Mouse (Mus musculus) cerebellum, postnatal 25 days (tissue): ENCODE data around the gene Tmem163.

Experiments
- DNase-seq, 2 experiments: peaks; one replicate each; pipeline ENCODE4 v3.0.0; 2021; ENCODE audit warnings: mixed read lengths in 2 of 2

Gene Tmem163

DNA sequence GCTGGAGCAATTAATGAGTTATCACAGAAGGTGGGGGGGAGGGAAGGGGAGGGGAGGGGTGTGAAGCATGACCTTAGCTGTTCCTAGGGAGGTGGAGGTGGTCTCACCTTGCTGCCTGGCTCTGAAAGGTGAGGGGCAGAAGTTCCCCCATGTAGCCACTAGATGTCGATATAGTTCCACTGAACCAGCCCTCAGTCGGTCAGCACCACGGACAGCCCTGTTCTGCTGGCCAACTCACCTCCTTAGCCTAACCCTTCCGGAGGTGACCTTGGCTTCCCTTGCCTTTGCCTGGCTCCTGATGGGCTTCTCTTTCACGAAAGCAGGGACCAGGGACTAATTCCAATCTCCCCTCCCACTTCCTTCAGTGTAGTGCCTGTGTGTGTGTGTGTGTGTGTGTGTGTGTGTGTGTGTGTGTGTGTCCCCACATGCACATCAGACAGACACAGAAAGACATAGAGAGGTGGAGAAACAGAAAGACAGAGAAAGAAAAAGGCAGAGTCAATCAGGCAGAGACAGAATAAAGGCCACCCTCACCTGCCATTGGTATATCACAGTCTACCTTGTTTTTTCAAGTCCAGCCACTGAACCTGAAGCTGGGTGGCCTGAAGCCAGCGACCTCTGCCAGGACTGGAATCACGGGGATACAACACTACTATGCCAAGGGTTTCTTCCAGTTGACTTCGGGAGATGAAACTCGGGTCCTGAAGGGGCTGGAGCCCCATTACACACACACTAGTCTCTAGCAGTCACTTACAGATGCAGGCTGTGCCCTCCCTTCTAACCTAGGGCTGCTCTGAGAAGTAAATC, 182.4 kb downstream of the Tmem163 start:
- DNase-seq, result peak; percentile 76 to 82

DNA sequence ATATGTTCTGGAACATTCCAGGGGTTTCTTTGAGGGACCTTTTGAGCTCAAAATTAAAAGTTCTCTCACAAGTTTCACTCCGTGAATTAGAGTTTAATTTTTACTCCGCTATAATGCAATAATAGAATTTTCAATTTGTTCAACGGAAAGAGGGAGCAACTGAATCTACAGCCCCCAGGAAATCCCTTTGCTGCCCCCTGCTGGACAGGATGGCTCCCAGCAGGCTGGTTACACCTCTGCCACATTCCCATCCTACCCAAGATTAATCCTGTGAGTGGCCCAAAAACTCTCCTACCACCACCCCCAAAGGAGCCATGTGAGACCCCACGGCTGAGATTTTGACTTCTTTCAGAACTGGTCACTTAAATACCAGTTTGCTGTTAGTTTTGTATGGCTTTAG, 192.2 kb downstream of the Tmem163 start:
- DNase-seq, result peak; percentile 49 to 72

DNA sequence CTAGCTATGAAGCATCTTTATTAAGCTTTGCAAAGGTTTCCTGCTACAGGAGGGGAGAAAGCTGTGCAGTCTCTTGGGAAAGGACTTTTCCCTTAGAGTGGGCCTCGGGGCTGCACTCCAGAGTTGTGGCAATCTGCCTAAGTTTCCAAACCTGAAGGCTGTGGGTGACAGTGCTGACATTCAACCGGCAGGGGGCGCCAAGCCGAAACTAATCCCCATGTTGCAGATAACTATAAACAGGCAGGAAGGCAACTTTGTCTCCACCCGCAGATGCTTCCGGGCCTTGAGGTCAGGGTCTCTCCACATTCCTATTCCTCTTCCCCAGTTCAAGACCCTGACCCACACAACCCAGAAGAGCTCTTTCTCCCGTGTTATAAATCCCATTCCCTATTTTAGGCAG, 194.5 kb downstream of the Tmem163 start:
- peak; percentile 74 to 83 for DNase-seq

DNA sequence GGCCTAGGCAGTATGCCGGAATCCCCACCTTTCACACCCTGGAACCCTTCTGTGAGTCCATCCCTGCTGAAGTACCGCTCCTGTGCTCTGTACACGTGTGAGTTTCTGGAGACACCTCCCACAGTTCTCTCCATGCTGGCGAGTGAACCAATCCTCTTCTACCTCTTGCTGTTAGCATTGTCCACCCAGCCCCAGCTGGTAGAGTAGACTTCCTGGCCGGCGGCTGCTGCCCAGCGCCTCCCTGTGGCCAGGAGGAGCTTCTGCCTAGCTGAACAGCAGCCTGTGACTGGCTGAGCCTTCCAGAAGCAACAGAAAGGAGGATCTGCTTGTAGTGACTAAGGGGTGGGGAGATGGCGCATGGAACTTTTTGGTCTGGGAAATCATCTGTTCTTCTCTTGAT, 195.2 kb downstream of the Tmem163 start:
- peak; percentile 29 to 42 for DNase-seq

DNA sequence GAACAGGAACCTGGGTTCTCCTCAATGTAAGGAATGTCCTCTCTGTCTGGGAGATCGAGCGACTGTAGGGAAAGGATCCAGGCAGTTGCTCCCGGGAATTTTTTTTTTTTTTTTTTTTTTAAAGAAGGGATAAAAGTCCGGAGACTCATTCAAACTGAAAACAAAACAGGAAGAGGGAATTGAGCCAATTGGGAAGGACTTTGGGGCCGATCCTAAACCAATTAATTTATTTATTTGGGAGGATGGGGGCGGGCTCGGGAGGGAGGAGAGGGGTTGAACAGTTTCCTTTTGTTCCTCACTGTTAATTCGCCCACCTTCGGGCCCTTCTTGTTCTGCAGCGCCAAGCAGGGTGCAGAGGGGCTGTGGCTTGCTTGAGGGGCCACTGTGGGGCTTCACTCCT, 196.4 kb downstream of the Tmem163 start:
- DNase-seq, result no peak

DNA sequence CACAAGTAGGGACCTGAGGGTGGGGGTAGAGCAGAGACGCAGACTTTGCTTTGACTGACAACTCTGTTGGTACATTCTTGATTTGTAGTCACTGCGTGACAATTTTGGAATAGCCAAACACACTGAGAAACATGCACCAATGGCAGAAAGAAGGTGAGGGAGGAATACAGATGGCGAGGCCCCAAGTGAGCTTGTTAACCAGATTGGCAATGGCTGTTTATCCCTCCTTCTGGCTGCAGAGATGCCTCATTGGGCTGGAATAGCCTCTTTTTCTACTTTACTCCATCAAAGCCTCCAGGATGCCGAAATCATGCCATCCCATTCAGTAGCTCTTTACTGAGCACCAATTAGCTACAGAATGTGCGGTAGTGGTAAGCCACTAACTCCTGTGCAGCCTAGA, 203.6 kb downstream of the Tmem163 start:
- DNase-seq, result no peak

DNA sequence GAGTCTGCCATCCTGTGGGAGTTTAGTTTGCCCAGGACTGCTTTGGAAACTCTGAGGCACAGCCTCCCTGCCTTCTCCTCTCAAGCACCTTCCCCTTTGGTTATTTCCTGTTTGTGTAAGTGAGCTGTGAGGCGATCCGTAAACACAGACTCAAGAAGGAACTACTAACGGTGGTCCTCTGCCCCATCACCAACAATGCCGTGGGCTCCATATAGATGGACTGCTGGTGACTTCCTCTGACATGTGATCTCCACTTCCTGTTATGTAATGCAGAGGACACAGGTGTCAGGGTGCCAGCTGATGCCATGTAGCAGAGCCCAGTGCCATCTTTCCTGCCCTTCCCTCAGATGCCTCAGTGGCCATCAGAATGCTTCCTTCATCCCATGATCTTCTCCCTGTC, 209.2 kb downstream of the Tmem163 start:
- DNase-seq, result no peak

DNA sequence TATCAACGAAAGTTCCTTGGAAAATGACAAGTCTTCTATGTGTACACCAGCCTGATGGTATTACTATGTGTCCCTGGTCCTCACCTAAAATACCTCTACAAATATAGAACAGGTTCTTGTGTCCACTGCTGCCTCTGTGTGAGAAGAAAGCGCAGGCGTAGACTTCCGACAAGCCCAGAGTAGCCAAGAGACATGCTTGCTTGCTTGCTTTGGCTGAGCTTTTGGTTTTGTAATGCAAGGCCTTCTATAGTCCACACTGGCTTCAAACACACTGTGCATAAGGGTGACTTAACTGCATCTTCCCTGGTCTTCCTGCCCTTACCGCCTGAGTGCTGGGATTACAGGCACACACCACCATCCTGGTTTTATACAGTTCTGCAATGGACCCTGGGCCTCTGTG, 212.1 kb downstream of the Tmem163 start:
- no peak for DNase-seq

DNA sequence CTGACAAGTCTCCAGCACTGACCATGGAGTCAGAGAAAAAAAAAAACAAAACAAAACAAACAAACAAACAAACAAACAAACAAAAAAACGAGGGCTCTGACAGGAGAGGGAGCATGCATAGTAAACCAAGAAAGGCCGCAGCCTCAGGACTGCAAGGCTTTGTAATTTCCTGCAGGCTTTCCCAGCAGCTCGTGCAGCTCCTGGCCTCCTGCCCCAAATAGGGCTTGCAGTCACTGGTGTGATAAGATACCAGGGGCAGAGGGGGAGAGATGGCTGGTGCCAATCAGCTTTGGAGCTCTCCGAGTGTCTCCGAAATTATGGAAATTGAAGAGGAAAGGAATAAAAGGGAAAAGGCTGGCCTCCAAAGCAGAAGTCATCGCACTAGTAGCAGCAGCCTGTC, 214.1 kb downstream of the Tmem163 start:
- DNase-seq, result no peak

DNA sequence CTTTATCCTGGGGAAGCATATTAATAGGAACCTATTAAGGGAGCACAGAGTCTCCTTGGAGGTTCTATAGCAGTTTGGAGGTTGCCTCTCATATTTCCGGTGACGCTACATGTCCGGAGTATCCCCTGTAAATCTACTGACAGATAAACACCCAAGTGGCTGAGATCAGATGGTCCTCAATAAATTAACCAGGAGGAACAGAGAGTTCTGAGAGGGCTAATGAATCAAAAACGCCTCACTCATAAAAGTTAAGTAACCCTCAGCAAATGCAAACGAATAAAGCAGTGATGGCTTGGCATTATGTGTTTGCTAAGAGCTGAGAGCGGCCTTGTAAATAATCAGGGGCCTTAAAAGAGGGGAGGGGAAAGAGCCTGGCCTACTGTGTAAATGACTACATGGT, 215.3 kb downstream of the Tmem163 start:
- no peak for DNase-seq

DNA sequence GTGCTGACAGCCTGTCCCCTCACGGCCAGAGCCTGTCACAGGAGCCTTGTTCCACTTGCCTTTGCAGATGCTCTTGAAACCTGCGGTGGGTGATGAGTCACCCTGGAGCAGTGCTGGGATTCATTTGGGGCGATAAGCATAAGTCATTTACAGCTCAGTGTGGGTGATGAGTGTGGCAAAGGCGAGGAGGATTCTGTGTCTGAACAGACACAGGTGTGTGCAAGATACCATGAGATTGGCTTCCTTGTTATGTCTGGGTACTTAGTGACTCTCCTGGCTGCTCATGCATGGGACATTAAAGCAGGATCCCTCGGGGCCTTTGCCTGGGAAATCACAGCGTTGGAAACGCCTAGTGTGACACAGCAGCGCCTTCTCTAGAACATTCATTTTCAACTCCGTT, 218.3 kb downstream of the Tmem163 start:
- DNase-seq, result no peak

DNA sequence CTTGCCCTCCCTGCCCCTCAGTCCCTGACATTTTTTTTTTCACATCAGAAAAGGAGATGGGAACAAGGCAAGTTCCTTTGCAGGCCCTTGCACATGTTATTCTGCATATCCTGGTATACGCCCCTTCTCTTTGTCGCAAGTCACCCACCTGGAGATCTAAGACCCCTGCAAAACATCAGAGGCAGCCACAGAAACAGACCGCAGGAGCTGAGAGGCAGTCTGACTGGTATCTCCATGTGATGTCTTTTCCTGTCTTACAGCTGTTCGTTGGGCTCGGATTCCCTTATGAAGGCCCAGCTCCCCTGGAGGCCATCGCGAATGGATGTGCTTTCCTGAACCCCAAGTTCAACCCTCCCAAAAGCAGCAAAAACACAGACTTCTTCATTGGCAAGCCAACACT, 219.8 kb downstream of the Tmem163 start:
- no peak for DNase-seq

DNA sequence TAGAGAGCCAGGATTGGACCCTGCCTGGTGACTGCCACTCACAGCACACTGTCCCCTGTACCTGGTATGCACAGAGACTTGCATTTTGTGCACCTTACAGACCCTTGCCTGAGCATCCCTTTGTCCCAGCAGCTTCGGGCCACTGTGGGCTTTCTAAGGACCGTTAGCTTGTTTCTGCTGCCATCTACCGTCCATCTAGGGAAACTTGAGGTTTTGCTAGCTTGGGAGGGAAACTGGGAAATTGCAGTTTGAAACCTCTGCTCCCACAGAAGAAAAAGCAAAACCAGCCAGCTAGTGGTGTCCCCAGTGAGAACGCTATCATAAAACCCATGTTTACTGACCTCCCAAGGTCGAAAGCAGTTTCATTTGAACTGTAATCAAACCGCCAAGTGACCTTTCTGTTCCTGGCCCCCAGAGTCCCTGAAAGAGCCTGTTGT, 220.3 kb downstream of the Tmem163 start:
- peak; percentile 64 to 75 for DNase-seq

DNA sequence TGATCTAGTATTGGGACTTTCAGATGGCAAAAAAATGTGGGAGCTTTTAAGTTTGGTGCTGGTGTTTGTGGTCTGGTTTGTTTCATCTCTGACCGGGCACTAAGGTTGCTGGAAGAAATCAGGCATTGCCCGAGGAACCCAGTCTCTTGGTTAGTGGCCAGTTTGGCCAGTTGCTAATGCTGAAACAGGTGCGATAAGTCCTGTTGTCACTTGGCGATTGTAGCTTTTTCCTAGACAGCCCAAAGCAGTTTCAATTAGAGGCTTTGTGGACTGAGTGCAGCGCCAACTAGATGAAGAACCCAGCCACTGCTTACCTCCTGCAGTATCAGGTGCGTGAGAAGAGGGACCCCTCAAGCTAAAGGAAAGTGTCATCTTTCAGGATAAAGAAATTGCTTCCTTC, 226.0 kb downstream of the Tmem163 start:
- DNase-seq, result no peak

DNA sequence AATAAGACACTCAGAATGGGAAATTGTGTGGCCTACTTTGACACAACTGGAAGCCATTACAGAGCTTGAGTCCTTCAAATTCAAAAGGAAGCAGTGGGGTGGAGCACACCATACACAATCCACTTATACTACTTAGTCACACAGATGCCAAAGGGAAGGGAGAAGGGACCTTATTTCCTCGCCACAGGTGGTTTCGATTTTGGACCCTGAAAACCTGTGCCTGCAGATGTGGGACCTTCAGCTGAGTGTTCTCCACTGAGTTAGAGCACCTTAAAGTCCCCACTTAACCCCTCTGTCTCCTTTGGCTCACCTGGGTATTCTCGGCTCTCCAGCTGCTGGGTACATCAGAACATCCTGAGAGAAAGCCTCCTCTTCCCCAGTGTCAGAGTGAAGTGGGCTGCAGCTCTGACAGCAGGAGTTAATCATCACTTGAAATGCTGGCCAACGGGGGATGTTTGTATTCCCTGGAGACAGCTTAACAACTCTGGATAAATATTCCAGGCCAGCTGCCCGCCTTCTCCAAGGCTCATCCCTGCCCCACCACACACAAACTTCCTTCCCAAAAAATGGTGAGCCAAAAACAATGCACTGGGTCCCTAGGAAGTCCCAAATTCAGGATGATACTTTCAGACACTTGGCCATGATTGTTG, 234.4 kb downstream of the Tmem163 start:
- no peak for DNase-seq

DNA sequence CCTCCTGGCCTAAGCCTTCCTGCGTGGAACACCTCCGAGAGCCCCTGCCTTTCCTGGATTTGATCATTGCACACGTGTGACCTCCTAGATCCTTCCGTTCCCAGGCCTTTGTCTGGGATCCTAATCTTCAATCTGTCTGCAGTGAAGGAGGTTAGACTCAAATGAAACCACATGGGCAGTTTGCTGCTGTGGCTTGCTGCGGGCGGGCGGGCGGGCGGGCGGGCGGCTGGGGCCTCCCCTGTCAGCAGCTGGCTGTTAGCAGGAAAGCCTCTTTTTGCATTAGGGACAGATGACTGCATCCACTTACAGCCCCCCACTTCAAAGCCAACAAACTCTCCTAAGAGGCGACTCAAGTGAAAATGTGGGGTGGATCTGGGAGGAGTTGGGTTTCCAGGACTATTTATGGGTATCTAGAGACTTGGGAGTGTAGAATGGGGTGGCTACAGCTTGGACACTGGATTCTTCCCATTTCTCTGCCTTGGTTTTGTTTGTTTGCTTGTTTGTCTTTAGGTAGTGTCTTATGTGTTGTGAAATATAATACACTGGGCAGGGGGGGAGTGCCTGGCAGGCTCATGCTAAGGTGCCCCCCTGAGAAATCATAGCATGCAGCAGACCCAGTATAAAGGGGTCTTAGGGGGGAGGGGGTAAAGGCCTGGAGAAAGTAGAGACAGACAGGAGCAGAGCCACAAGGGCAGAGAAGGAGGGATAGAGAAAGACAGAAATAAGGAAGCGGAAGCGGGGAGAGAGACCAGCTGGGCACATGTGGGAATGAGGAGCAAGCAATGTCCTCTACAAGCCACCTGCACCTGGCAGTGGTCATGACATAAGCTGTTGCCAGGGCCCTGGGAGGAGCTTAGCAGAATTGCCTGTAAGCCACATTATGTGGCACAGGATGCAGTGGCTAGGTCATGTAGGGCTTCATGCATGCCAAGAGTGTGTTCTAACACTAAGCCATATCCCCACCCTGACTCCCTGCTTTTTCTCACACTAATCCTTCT, 236.2 kb downstream of the Tmem163 start:
- DNase-seq, result no peak

DNA sequence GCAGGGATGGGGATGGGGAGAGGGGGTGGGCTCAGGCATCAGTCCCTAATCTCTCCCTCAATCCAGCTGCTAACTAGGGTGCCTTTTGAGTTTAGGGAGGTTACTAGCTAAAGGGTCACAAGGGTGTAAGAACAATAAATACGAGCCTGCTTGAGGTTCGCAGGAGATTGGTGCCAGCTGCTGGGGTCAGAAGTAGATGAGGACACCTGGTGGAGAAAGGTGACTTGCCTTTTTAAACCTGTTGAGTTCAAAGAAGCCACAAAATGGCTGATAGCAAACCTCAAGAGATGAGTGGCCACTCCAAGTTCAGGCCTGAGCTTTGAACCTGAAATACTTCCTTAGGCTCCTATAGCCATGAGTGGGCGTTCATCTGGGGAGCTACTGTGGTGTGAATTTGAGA, 237.6 kb downstream of the Tmem163 start:
- no peak for DNase-seq

DNA sequence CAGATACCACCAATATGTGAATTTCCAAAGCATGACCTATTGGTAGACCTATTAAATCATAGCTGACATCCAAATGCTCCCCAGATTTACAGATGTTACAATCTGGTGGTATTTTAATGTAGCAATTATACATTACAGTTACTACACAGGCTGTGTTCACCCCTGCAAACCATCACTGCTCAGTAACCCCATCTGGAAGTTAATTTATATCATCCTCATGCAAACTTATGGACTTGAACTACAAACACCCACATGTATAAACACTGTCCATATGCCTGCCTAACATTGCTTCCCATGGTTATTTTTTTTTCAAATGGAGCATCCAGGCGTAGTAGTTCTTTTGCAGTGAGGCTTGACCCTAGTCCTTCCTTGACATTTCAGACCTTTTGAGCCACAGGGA, 238.3 kb downstream of the Tmem163 start:
- DNase-seq, result no peak

DNA sequence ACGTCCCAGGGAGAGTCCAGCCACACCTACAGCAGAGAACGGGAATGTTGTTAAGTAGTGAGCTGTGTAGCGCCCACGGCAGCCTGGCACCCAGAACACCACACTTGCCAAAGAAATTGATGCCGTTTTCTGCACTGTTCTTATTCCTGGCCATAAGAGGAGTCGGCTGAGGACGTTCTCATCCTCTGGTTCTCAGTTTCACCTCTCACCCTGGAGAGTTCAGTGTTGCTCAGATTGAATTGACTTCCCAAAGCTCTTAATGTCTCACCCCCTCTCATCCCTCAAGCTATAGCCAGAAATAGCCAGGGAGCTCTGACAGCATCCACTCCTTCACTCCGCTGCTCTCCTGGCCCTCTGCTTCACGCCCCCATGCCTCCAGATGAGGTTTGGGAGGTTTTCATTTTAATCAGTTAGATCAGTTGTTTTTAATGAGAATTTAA, 239.9 kb downstream of the Tmem163 start:
- DNase-seq, result no peak

DNA sequence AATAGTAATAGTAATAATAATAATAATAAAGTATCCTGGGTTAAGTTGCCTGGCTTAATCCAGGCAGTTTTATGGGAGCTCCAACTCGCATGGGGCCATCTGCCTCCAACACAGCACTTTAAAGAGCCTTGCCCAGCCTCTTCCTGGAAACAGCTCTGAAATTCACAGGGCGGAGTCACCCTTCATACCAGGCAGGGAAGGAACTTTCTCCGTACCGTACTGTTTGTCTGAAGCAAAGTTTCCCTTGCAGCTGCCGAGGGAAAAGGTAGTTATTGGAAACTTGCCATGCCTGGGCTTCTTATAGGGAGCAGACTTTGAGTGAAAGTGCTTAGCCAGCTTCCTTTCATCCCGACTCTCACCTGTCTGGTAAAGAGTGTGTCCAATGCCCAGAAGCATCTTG, 242.3 kb downstream of the Tmem163 start:
- no peak for DNase-seq
